Mouse (Mus musculus) CH12.LX (cell line): ENCODE measurements around the gene Tcp1.

Experiments
- CHD1 ChIP-seq: IDR thresholded peaks from 2 replicates; pipeline ENCODE4 v1.6.1; 2012; ENCODE audit warnings: low read depth, low read length, improper control_type of control experiment, inconsistent platforms
- CTCF ChIP-seq, 2 experiments: IDR thresholded peaks in 1 of 2; conservative IDR thresholded peaks in 1 of 2; 2 replicates each; pipeline ENCODE4 v1.5.1; 2011 to 2012; ENCODE audit warnings: low read depth in 2 of 2, low read length in 2 of 2, improper control_type of control experiment in 1 of 2, inconsistent platforms in 1 of 2, mild to moderate bottlenecking in 1 of 2, moderate library complexity in 1 of 2
- EP300 ChIP-seq: IDR thresholded peaks from 2 replicates; pipeline ENCODE4 v1.6.1; 2011; ENCODE audit warnings: low read length, improper control_type of control experiment
- HCFC1 ChIP-seq: IDR thresholded peaks from 2 replicates; pipeline ENCODE4 v1.6.1; 2012; ENCODE audit warnings: low read depth, mild to moderate bottlenecking, inconsistent platforms, low read length, improper control_type of control experiment
- NELFE ChIP-seq: IDR thresholded peaks from 2 replicates; pipeline ENCODE4 v1.6.1; 2011; ENCODE audit warnings: low read depth, low read length, improper control_type of control experiment
- POLR2A ChIP-seq: IDR thresholded peaks from 2 replicates; pipeline ENCODE4 v1.6.1; 2011; ENCODE audit warnings: low read depth, mild to moderate bottlenecking, improper control_type of control experiment, low read length
- TCF12 ChIP-seq: IDR thresholded peaks from 2 replicates; pipeline ENCODE4 v1.6.1; 2014; ENCODE audit warnings: low read depth, mild to moderate bottlenecking, inconsistent platforms, low read length, improper control_type of control experiment
- USF2 ChIP-seq: conservative IDR thresholded peaks from 2 replicates; pipeline ENCODE4 v1.6.1; 2011; ENCODE audit warnings: low read depth, low read length, improper control_type of control experiment
- ZC3H11A ChIP-seq: IDR thresholded peaks from 2 replicates; pipeline ENCODE4 v1.6.1; 2012; ENCODE audit warnings: low read depth, mild to moderate bottlenecking, inconsistent platforms, low read length, improper control_type of control experiment
- ZKSCAN1 ChIP-seq: IDR thresholded peaks from 2 replicates; pipeline ENCODE4 v1.6.1; 2012; ENCODE audit warnings: low read depth, inconsistent platforms, low read length, improper control_type of control experiment, borderline replicate concordance

GRCm38 (mm10) chr17:12881216-12881615 is 34.3 kb upstream of the Tcp1 start:
- no peak for TF ChIP-seq TCF12
- TF ChIP-seq CTCF (conservative IDR thresholded peaks at IDR 0.05 in 1 of 2, IDR thresholded peaks at IDR 0.05 in 1 of 2; ENCODE audit: low read depth in 2 of 2, low read length in 2 of 2) = peak in 1 of 2 experiments; percentile 43; a peak in 2 of 4 replicates
- TF ChIP-seq EP300 = no peak
- TF ChIP-seq POLR2A = no peak
- TF ChIP-seq HCFC1 = no peak
- no peak for TF ChIP-seq CHD1
- no peak for TF ChIP-seq ZKSCAN1
- no peak for TF ChIP-seq NELFE
- no peak for TF ChIP-seq ZC3H11A
- no peak for TF ChIP-seq USF2
